Mouse (Mus musculus) pancreas, adult 10 weeks (tissue): ENCODE data around the gene Vmn2r104. TPM values are rescaled to one million over a fixed set of nuclear protein-coding genes. Genes with fewer than 3 reads are reported as not detected.

Experiments used
- polyA plus RNA-seq: library from polyadenylated mRNA; stranded (reverse); fragments of 350-450 nt; fragmentation: Illumina TruSeq; extraction: RNeasy Lipid Tissue Mini Kit (QIAGEN cat#74804); gene quantifications from one replicate; pipeline ENCODE4 v1.2.3, GENCODE M21; 2015; ENCODE audit warnings: low read depth, low replicate concordance; ENCODE audit not compliant: insufficient read depth

Vmn2r104 gene
- polyA plus RNA-seq: not detected

GRCm38 (mm10) chr17:20048236-20048635 is at the start of gene Vmn2r104:
Gene Vmn2r104, minus strand, starts transcription at chr17:20048336.

Other genes with a start within 250 kb of the Vmn2r104 start
- gene Fpr-rs7, start 65.9 kb upstream of the Vmn2r104 start, polyA plus RNA-seq: not detected
- gene Fpr-rs6, start 134.8 kb upstream of the Vmn2r104 start, polyA plus RNA-seq: not detected
- gene Vmn2r105, start 186.7 kb upstream of the Vmn2r104 start, polyA plus RNA-seq: not detected
- not detected for gene Vmn2r106, start 237.2 kb upstream of the Vmn2r104 start, polyA plus RNA-seq